Mouse (Mus musculus): Measurements from ENCODE around the gene Chtop.

The Chtop gene

GRCm38 (mm10) chr3:90508950-90509746, at the start of gene Chtop:
Gene Chtop (minus strand): TSS chr3:90509498.
- DNase-seq (ENCODE audit: low spot score in 2 of 2): peak; percentile 97 to 100

GRCm38 (mm10) chr3:90555954-90556353, 46.7 kb upstream of the Chtop start:
- DNase-seq (ENCODE audit: low spot score in 2 of 2): peak; percentile 45 to 58

GRCm38 (mm10) chr3:90552231-90552630, 42.9 kb upstream of the Chtop start:
- DNase-seq (ENCODE audit: low spot score in 2 of 2): no peak

- no peak for DNase-seq (ENCODE audit: low spot score in 2 of 2)
Observed at GRCm38 (mm10) chr3:90550421-90550790, 41.1 kb upstream of the Chtop start.

- DNase-seq (ENCODE audit: low spot score in 2 of 2): no peak
Observed at GRCm38 (mm10) chr3:90549676-90550420, 40.5 kb upstream of the Chtop start.

- DNase-seq (ENCODE audit: low spot score in 2 of 2): peak in 1 of 2 experiments; percentile 43
Observed at GRCm38 (mm10) chr3:90540904-90541303, 31.6 kb upstream of the Chtop start.

- DNase-seq (ENCODE audit: low spot score in 2 of 2): no peak
Observed at GRCm38 (mm10) chr3:90537905-90538296, 28.6 kb upstream of the Chtop start.

- DNase-seq (ENCODE audit: low spot score in 2 of 2): peak in 1 of 2 experiments; percentile 40
Observed at GRCm38 (mm10) chr3:90537141-90537904, 28.0 kb upstream of the Chtop start, which contains the start of gene S100a16. Gene S100a16 (plus strand): TSS chr3:90537254.

GRCm38 (mm10) chr3:90535446-90535845, 26.1 kb upstream of the Chtop start:
- DNase-seq (ENCODE audit: low spot score in 2 of 2): no peak

- DNase-seq (ENCODE audit: low spot score in 2 of 2): no peak
Observed at GRCm38 (mm10) chr3:90531713-90532112, 22.4 kb upstream of the Chtop start.

GRCm38 (mm10) chr3:90527291-90527873, 18.1 kb upstream of the Chtop start:
- DNase-seq (ENCODE audit: low spot score in 2 of 2): no peak

- DNase-seq (ENCODE audit: low spot score in 2 of 2): no peak
Observed at GRCm38 (mm10) chr3:90526580-90526979, 17.3 kb upstream of the Chtop start, which contains the start of gene S100a14. Gene S100a14 (plus strand): TSS chr3:90526856.

- no peak for DNase-seq (ENCODE audit: low spot score in 2 of 2)
Observed at GRCm38 (mm10) chr3:90526076-90526475, 16.8 kb upstream of the Chtop start.

GRCm38 (mm10) chr3:90525421-90525820, 16.1 kb upstream of the Chtop start:
- DNase-seq (ENCODE audit: low spot score in 2 of 2): no peak

GRCm38 (mm10) chr3:90517711-90518110, 8.4 kb upstream of the Chtop start:
- DNase-seq (ENCODE audit: low spot score in 2 of 2): no peak

- DNase-seq (ENCODE audit: low spot score in 2 of 2): no peak
Observed at GRCm38 (mm10) chr3:90515789-90516188, 6.5 kb upstream of the Chtop start.

- no peak for DNase-seq (ENCODE audit: low spot score in 2 of 2)
Observed at GRCm38 (mm10) chr3:90515242-90515641, 5.9 kb upstream of the Chtop start.

GRCm38 (mm10) chr3:90514691-90515090, 5.4 kb upstream of the Chtop start:
- DNase-seq (ENCODE audit: low spot score in 2 of 2): no peak

GRCm38 (mm10) chr3:90513796-90514590, 4.7 kb upstream of the Chtop start, which contains the start of the genes S100a1 and S100a13:
Gene S100a1 (minus strand): TSS chr3:90514392.
Gene S100a13 (plus strand): TSS chr3:90514435.
- peak in 1 of 2 experiments; percentile 44 for DNase-seq (ENCODE audit: low spot score in 2 of 2)

GRCm38 (mm10) chr3:90512948-90513642, 3.8 kb upstream of the Chtop start:
- no peak for DNase-seq (ENCODE audit: low spot score in 2 of 2)

Data from frontal cortex, postnatal 10 days (tissue).